Mouse (Mus musculus) midbrain, embryonic 14.5 days (tissue): Measurements from ENCODE around the gene Pitpnm2. TPM values are rescaled to one million over a fixed set of nuclear protein-coding genes. Genes with fewer than 3 reads are reported as not detected.
A peak's percentile ranks its signal among the peaks of the same experiment; 100 is the strongest.
"Not testable (repeated sequence)": the region's sequence is repeated elsewhere in the genome, so short reads cannot be mapped to it uniquely, and the experiment has no call there.

Source experiments
- ATAC-seq: fragments of 200-750 bp; cut with Nextera tagmentation; 2 replicates; pipeline ENCODE4 v1.8.0; 2017; ENCODE audit warnings: moderate number of reproducible peaks, moderate library complexity; ENCODE audit not compliant: low FRiP score, low TSS enrichment
- DNase-seq: peaks from one replicate; pipeline ENCODE4 v3.0.0-alpha.2; 2015
- H3K27ac ChIP-seq: fragments of 300-500 bp; sonication (generic); replicated peaks from 2 replicates; pipeline ENCODE4 v1.5.1; 2014; ENCODE audit warnings: mild to moderate bottlenecking, low read depth, low read length, moderate library complexity
- H3K27me3 ChIP-seq: fragments of 300-500 bp; sonication (generic); 2 replicates; pipeline ENCODE4 v1.6.1; 2014; ENCODE audit warnings: low read length, control low read depth, mixed read lengths; ENCODE audit not compliant: control insufficient read depth, insufficient read depth
- H3K36me3 ChIP-seq: fragments of 300-500 bp; sonication (generic); 2 replicates; pipeline ENCODE4 v1.6.1; 2014; ENCODE audit warnings: low read length, control low read depth; ENCODE audit not compliant: control insufficient read depth, insufficient read depth
- H3K4me1 ChIP-seq: fragments of 300-500 bp; sonication (generic); 2 replicates; pipeline ENCODE4 v1.6.1; 2014; ENCODE audit warnings: mild to moderate bottlenecking, antibody characterized with exemption, low read length, control low read depth; ENCODE audit not compliant: control insufficient read depth, insufficient read depth
- H3K4me2 ChIP-seq: fragments of 300-500 bp; sonication (generic); 2 replicates; pipeline ENCODE4 v1.6.1; 2014; ENCODE audit warnings: mild to moderate bottlenecking, low read length, moderate library complexity
- H3K4me3 ChIP-seq: fragments of 300-500 bp; sonication (generic); replicated peaks from 2 replicates; pipeline ENCODE4 v1.5.1; 2014; ENCODE audit warnings: low read depth, low read length
- H3K9ac ChIP-seq: fragments of 300-500 bp; sonication (generic); replicated peaks from 2 replicates; pipeline ENCODE4 v1.6.1; 2014; ENCODE audit warnings: mild to moderate bottlenecking, low read length, moderate library complexity
- H3K9me3 ChIP-seq: fragments of 300-500 bp; sonication (generic); 2 replicates; pipeline ENCODE4 v1.6.1; 2016; ENCODE audit warnings: low read length, control low read depth, mixed read lengths; ENCODE audit not compliant: control insufficient read depth
- WGBS: fragments of 180-500 bp; shearing (Covaris S2); extraction: QIAGEN DNeasy Blood & Tissue Kit; methylation state at CpG from one replicate; pipeline ENCODE4 v1.1.7; 2014; 5-methylcytosine and 5-hydroxymethylcytosine counted together
- polyA plus RNA-seq: library from polyadenylated mRNA; unstranded; fragments of >200 nt; fragmentation: Nextera tagmentation; extraction: Ambion mirVana; gene quantifications from 2 replicates; pipeline ENCODE4 v1.2.1, GENCODE M21; 2014

Gene Pitpnm2
- 10.7 and 11.6 TPM in 2 replicates for polyA plus RNA-seq

- Histone ChIP-seq H3K9me3 (no peaks in the 10 kb centered on the region), H3K4me1 (peaks cover 18% of the 10 kb centered on the region), H3K27me3 (no peaks in the 10 kb centered on the region), H3K27ac (peak within 1 kb of the TSS; percentile 79), H3K9ac (peak within 1 kb of the TSS; percentile 83), H3K4me2 (peak within 1 kb of the TSS; percentile 63), H3K4me3 (peak within 1 kb of the TSS; percentile 56), H3K36me3 (peaks cover 18% of the 10 kb centered on the region; the same call in 1 of the 2 replicates)
- ATAC-seq: peak; percentile 67; the same call in 1 of the 2 replicates
- WGBS: under 1% methylated on average over 86 of the region's 90 CpGs
- DNase-seq: peak; percentile 88
Observed at GRCm38 (mm10) chr5:124249614-124250591, at the start of gene Pitpnm2. TSS of gene Pitpnm2 (minus strand) at chr5:124249760.

- H3K4me2 ChIP-seq, H3K9ac ChIP-seq, H3K4me3 ChIP-seq, H3K4me1 ChIP-seq, H3K27ac ChIP-seq, ATAC-seq, H3K27me3 ChIP-seq, H3K9me3 ChIP-seq: not testable (repeated sequence)
- H3K36me3 ChIP-seq: peaks cover 66% of the 10 kb centered on the region
- 67% methylated on average over 3 of the region's 4 CpGs for WGBS
- peak; percentile 68 for DNase-seq
Observed at GRCm38 (mm10) chr5:124299307-124299706, 49.7 kb upstream of the Pitpnm2 start.

- Histone ChIP-seq H3K4me1 (no peaks in the 10 kb centered on the region), H3K36me3 (peaks cover 69% of the 10 kb centered on the region), H3K4me3 (no peak overlapping the region), H3K9me3 (no peaks in the 10 kb centered on the region), H3K9ac (no peak overlapping the region), H3K4me2 (no peak overlapping the region), H3K27ac (no peak overlapping the region), H3K27me3 (no peaks in the 10 kb centered on the region)
- ATAC-seq (no peak), DNase-seq (no peak)
- WGBS: 95% methylated on average over 4 of the region's 4 CpGs
Observed at GRCm38 (mm10) chr5:124296475-124296874, 46.9 kb upstream of the Pitpnm2 start.

GRCm38 (mm10) chr5:124293967-124294366 lies 44.4 kb upstream of the Pitpnm2 start:
- H3K9me3 ChIP-seq: no peaks in the 10 kb centered on the region
- H3K4me3 ChIP-seq: no peak overlapping the region
- ATAC-seq (no peak), DNase-seq (no peak)
- no peak overlapping the region for H3K4me2 ChIP-seq
- H3K27ac ChIP-seq: no peak overlapping the region
- H3K36me3 ChIP-seq: peaks cover 82% of the 10 kb centered on the region
- H3K9ac ChIP-seq: no peak overlapping the region
- H3K27me3 ChIP-seq: no peaks in the 10 kb centered on the region
- WGBS: 88% methylated on average over 5 of the region's 5 CpGs
- no peaks in the 10 kb centered on the region for H3K4me1 ChIP-seq

- Histone ChIP-seq H3K27ac (no peak overlapping the region), H3K9me3 (0 out of 2 replicates have a peak, but pooled peaks cover 2% of the 10 kb centered on the region), H3K36me3 (peaks cover 83% of the 10 kb centered on the region), H3K27me3 (no peaks in the 10 kb centered on the region), H3K4me3 (no peak overlapping the region), H3K9ac (no peak overlapping the region), H3K4me2 (no peak overlapping the region), H3K4me1 (no peaks in the 10 kb centered on the region)
- WGBS: 95% methylated on average over 4 of the region's 4 CpGs
- ATAC-seq (no peak), DNase-seq (no peak)
Observed at GRCm38 (mm10) chr5:124290216-124290615, 40.7 kb upstream of the Pitpnm2 start.

GRCm38 (mm10) chr5:124287616-124288247 lies 38.2 kb upstream of the Pitpnm2 start:
- H3K4me2 ChIP-seq: no peak overlapping the region
- H3K9me3 ChIP-seq: 0 out of 2 replicates have a peak, but pooled peaks cover 2% of the 10 kb centered on the region
- no peaks in the 10 kb centered on the region for H3K27me3 ChIP-seq
- H3K4me3 ChIP-seq: no peak overlapping the region
- H3K36me3 ChIP-seq: peaks cover 81% of the 10 kb centered on the region
- no peak for DNase-seq
- H3K4me1 ChIP-seq: no peaks in the 10 kb centered on the region
- H3K9ac ChIP-seq: no peak overlapping the region
- no peak for ATAC-seq
- WGBS: 97% methylated on average over 6 of the region's 6 CpGs
- H3K27ac ChIP-seq: no peak overlapping the region

GRCm38 (mm10) chr5:124284330-124284729 lies 34.8 kb upstream of the Pitpnm2 start:
- WGBS: 71% methylated on average over 3 of the region's 3 CpGs
- no peaks in the 10 kb centered on the region for H3K4me1 ChIP-seq
- H3K4me3 ChIP-seq: no peak overlapping the region
- H3K27me3 ChIP-seq: no peaks in the 10 kb centered on the region
- H3K4me2 ChIP-seq: no peak overlapping the region
- H3K36me3 ChIP-seq: peaks cover 68% of the 10 kb centered on the region
- H3K9me3 ChIP-seq: 0 out of 2 replicates have a peak, but pooled peaks cover 2% of the 10 kb centered on the region
- DNase-seq (peak; percentile 44), ATAC-seq (no peak)
- H3K9ac ChIP-seq: no peak overlapping the region
- no peak overlapping the region for H3K27ac ChIP-seq

- 93% methylated on average over 2 of the region's 2 CpGs for WGBS
- H3K4me2 ChIP-seq: no peak overlapping the region
- no peak overlapping the region for H3K4me3 ChIP-seq
- peaks cover 66% of the 10 kb centered on the region for H3K36me3 ChIP-seq
- no peak for ATAC-seq
- no peaks in the 10 kb centered on the region for H3K27me3 ChIP-seq
- 0 out of 2 replicates have a peak, but pooled peaks cover under 1% of the 10 kb centered on the region for H3K9me3 ChIP-seq
- no peaks in the 10 kb centered on the region for H3K4me1 ChIP-seq
- no peak overlapping the region for H3K9ac ChIP-seq
- no peak overlapping the region for H3K27ac ChIP-seq
- no peak for DNase-seq
Observed at GRCm38 (mm10) chr5:124282854-124283253, 33.3 kb upstream of the Pitpnm2 start.
